Mouse (Mus musculus) small intestine, adult 2 months (tissue): Measurements from ENCODE around the gene Plekho2. TPM values are rescaled to one million over a fixed set of nuclear protein-coding genes. Genes with fewer than 3 reads are reported as not detected.

Source experiments
- H3K27ac ChIP-seq: fragments of 200-500 bp; 2 replicates; pipeline ENCODE4 v1.5.1; 2012; ENCODE audit warnings: low read depth, low read length, control low read depth, inconsistent platforms; ENCODE audit not compliant: insufficient read depth
- H3K27me3 ChIP-seq: fragments of 200-500 bp; 2 replicates; pipeline ENCODE4 v1.6.1; 2012; ENCODE audit warnings: mild to moderate bottlenecking, moderate library complexity, low read length, inconsistent platforms; ENCODE audit not compliant: control insufficient read depth, insufficient read depth
- H3K36me3 ChIP-seq: fragments of 200-500 bp; 2 replicates; pipeline ENCODE4 v1.6.1; 2012; ENCODE audit warnings: mild to moderate bottlenecking, low read length, control low read depth, inconsistent platforms; ENCODE audit not compliant: control insufficient read depth, insufficient read depth
- H3K4me1 ChIP-seq: fragments of 200-500 bp; 2 replicates; pipeline ENCODE4 v1.6.1; 2012; ENCODE audit warnings: low read length, inconsistent platforms, mixed read lengths; ENCODE audit not compliant: control insufficient read depth, insufficient read depth, insufficient read length
- H3K4me3 ChIP-seq: fragments of 200-500 bp; 2 replicates; pipeline ENCODE4 v1.5.1; 2012; ENCODE audit warnings: low read depth, mild to moderate bottlenecking, control low read depth, inconsistent platforms, low read length, moderate library complexity
- CTCF ChIP-seq: fragments of 200-500 bp; IDR thresholded peaks from 2 replicates; pipeline ENCODE4 v1.5.1; 2012; ENCODE audit warnings: low read depth, mild to moderate bottlenecking, control low read depth, inconsistent platforms, low read length, moderate library complexity, mixed read lengths; ENCODE audit not compliant: insufficient replicate concordance, insufficient read length; ENCODE audit errors: extremely low read depth
- POLR2A ChIP-seq: fragments of 200-500 bp; IDR thresholded peaks from 2 replicates; pipeline ENCODE4 v1.6.1; 2012; ENCODE audit warnings: low read depth, mild to moderate bottlenecking, control low read depth, inconsistent platforms, low read length, moderate library complexity
- WGBS: fragments of 180-500 bp; shearing (Covaris S2); methylation state at CpG from one replicate; pipeline ENCODE4 v1.1.7; 2018; 5-methylcytosine and 5-hydroxymethylcytosine counted together
- polyA plus RNA-seq: library from polyadenylated mRNA; depleted of rRNA; stranded (reverse); fragments of >200 nt; gene quantifications from 2 replicates; pipeline ENCODE4 v1.2.3, GENCODE M21; 2012

Gene Plekho2
- polyA plus RNA-seq, 1 experiment = 9.7 TPM

GRCm38 (mm10) chr9:65613098-65613497, 33.3 kb upstream of the Plekho2 start:
- no peak overlapping the region for H3K4me3 ChIP-seq
- 64% methylated on average over 2 of the region's 2 CpGs for WGBS

DNA sequence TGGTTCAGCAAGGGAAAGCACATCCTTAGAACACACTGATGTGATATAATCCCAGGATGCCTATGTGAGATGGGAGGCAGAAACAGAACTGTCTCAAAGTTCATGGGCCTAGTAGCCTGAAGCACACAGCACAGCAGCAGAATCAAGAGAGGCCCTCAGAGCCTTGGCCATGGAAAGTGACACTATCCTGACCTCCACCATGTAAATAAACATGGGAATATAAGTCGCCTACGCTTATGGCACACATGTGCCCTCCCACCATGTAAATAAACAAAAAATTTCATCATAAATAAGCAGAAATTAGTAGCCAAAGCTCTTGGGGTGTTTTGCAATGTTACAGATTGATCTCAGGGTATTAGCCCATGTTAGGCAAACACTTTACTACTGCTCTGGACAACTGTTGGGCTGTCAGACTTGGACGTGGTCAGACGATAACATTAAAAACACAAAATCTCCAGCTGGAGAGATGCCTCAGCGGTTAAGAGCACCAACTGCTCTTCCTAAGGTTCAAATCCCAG, 32.2 kb upstream of the Plekho2 start:
- no peaks in the 10 kb centered on the region for H3K27me3 ChIP-seq
- WGBS = 83% methylated on average over 5 of the region's 5 CpGs
- no peak overlapping the region for H3K4me3 ChIP-seq
- no peak for TF ChIP-seq POLR2A
- no peak for TF ChIP-seq CTCF
- H3K4me1 ChIP-seq = no peaks in the 10 kb centered on the region
- H3K36me3 ChIP-seq = no peaks in the 10 kb centered on the region
- no peak overlapping the region for H3K27ac ChIP-seq

More at GRCm38 (mm10) chr9:65613098-65613497, 33.3 kb upstream of the Plekho2 start:
- TF ChIP-seq CTCF (no peak), POLR2A (no peak)
- Histone ChIP-seq H3K27me3 (no peaks in the 10 kb centered on the region), H3K27ac (no peak overlapping the region), H3K4me1 (no peaks in the 10 kb centered on the region), H3K36me3 (no peaks in the 10 kb centered on the region)

- Histone ChIP-seq H3K27me3 (no peaks in the 10 kb centered on the region), H3K4me1 (no peaks in the 10 kb centered on the region), H3K27ac (peak overlapping the region; percentile 47; the same call in 1 of the 2 replicates), H3K36me3 (no peaks in the 10 kb centered on the region), H3K4me3 (no peak overlapping the region)
- TF ChIP-seq POLR2A (no peak), CTCF (no peak)
- 78% methylated on average over 2 of the region's 2 CpGs for WGBS
Measured at GRCm38 (mm10) chr9:65607120-65607519, 27.3 kb upstream of the Plekho2 start.

GRCm38 (mm10) chr9:65606321-65607109, 26.7 kb upstream of the Plekho2 start:
- H3K27ac ChIP-seq = peak overlapping the region; percentile 52; the same call in 1 of the 2 replicates
- no peak overlapping the region for H3K4me3 ChIP-seq
- no peaks in the 10 kb centered on the region for H3K36me3 ChIP-seq
- H3K27me3 ChIP-seq = no peaks in the 10 kb centered on the region
- WGBS = 68% methylated on average over 9 of the region's 9 CpGs
- no peaks in the 10 kb centered on the region for H3K4me1 ChIP-seq
- no peak for TF ChIP-seq CTCF
- TF ChIP-seq POLR2A = no peak

DNA sequence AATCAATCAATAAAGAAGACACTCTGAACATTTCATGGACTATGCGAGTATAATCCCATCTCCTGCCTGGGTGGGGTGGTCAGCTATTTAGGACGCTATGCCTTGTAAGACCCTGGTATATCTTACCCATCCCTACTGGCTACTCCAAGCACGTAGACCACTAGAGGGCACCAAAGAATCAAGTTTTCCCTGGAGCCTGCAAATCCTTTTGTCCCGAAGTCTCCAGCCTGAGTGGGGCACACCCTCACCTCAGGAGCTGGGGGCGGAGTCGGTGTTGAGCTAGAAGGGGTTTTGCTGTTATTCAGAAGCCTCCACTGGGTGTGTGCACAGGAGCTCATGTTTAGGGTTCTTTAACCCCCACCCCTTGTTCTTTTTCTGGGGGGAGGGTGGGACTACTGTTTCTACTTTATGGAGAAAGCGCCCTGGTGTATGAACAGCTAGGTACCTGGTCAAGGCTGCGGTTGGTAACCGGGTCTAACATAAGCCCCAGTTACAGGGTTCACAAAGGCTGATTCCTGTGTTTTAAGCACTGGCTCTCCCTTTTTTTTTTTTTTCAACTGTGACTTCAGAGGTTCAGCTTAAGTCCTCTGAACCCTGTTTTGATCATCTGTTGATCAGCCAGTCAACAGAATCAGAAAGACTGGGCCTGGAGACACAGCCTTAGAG, 25.8 kb upstream of the Plekho2 start:
- WGBS = 14% methylated on average over 9 of the region's 9 CpGs
- H3K27ac ChIP-seq = no peak overlapping the region
- no peak overlapping the region for H3K4me3 ChIP-seq
- no peaks in the 10 kb centered on the region for H3K36me3 ChIP-seq
- no peaks in the 10 kb centered on the region for H3K27me3 ChIP-seq
- H3K4me1 ChIP-seq = no peaks in the 10 kb centered on the region
- peak; percentile 75; the same call in 1 of the 2 replicates for TF ChIP-seq CTCF
- no peak for TF ChIP-seq POLR2A

DNA sequence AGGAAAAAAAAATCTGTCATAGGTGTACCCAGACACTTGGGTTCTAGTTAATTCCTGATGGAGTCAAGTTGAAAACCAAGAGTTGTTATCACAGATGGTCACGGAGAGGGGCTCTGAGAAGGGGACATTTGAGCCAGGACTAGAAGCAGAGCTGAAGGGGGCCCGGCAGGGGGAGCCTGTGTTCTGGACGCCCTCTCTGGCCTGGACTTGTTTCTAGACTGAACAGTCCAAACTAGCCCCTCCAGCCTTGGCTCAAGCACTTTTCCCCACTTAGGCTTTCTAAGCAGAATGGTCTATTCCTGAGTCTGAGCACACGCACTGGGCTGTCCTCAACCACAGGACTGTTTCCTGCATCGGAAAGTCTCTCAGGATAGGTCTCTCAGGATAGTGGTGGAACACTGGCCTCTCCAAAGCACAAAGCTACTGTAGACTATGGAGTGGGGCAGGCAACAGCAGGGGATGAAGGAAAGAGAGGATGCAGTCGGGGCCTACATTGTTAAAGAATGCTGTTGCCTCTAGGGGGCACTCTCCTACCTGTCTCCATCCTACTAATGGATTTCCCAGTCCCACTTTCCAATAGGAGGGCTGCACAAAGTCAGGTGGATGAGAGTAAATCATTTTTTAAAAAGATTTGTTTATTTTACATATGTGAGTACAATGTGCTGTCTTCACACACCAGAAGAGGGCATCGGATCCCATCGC, 23.7 kb upstream of the Plekho2 start:
- H3K36me3 ChIP-seq = no peaks in the 10 kb centered on the region
- H3K4me1 ChIP-seq = no peaks in the 10 kb centered on the region
- H3K27me3 ChIP-seq = no peaks in the 10 kb centered on the region
- H3K27ac ChIP-seq = no peak overlapping the region
- TF ChIP-seq POLR2A (no peak), CTCF (0 out of 2 replicates have a peak, but pooled peaks have one; percentile 10)
- 64% methylated on average over 8 of the region's 8 CpGs for WGBS
- no peak overlapping the region for H3K4me3 ChIP-seq

DNA sequence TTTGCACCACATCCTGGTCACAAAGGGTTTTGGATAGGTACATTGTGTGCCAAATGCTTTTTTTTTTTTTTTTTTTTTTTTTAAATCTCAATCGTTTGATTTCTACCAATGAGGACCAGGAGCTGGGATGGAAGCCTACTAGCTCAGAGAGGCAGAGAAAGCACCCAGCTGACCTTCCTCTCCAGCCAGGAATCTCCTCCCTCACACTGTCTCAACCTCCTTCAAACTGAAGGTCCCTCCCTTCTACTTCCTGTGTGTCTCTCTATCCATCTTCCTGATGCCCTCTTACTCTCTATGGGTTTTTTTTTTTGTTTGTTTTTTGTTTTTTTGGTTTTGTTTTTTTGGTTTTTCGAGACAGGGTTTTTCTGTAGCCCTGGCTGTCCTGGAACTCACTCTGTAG, 21.1 kb upstream of the Plekho2 start:
- H3K27ac ChIP-seq = no peak overlapping the region
- no peaks in the 10 kb centered on the region for H3K27me3 ChIP-seq
- no peak for TF ChIP-seq CTCF
- no peak for TF ChIP-seq POLR2A
- H3K4me3 ChIP-seq = no peak overlapping the region
- 53% methylated on average over 2 of the region's 2 CpGs for WGBS
- no peaks in the 10 kb centered on the region for H3K4me1 ChIP-seq
- no peaks in the 10 kb centered on the region for H3K36me3 ChIP-seq
